Mouse (Mus musculus) forebrain, embryonic 12.5 days (tissue): ENCODE data around the gene Tdg. TPM values are rescaled to one million over a fixed set of nuclear protein-coding genes. Genes with fewer than 3 reads are reported as not detected.

Experiments used
- ATAC-seq: fragments of 200-750 bp; cut with Nextera tagmentation; 2 replicates; pipeline ENCODE4 v1.8.0; 2017; ENCODE audit warnings: moderate TSS enrichment; ENCODE audit not compliant: low FRiP score
- H3K27ac ChIP-seq: fragments of 300-500 bp; sonication (generic); 2 replicates; pipeline ENCODE4 v1.5.1; 2016; ENCODE audit warnings: mild to moderate bottlenecking
- H3K27me3 ChIP-seq: fragments of 300-500 bp; sonication (generic); 2 replicates; pipeline ENCODE4 v1.6.1; 2016; ENCODE audit warnings: mild to moderate bottlenecking
- H3K36me3 ChIP-seq: fragments of 300-500 bp; sonication (generic); replicated peaks from 2 replicates; pipeline ENCODE4 v1.6.1; 2016; ENCODE audit warnings: mild to moderate bottlenecking
- H3K4me1 ChIP-seq: fragments of 300-500 bp; sonication (generic); 2 replicates; pipeline ENCODE4 v1.6.1; 2016
- H3K4me2 ChIP-seq: fragments of 300-500 bp; sonication (generic); 2 replicates; pipeline ENCODE4 v1.6.1; 2016; ENCODE audit warnings: mild to moderate bottlenecking, moderate library complexity
- H3K4me3 ChIP-seq: fragments of 300-500 bp; sonication (generic); replicated peaks from 2 replicates; pipeline ENCODE4 v1.5.1; 2016; ENCODE audit warnings: mild to moderate bottlenecking
- H3K9ac ChIP-seq: fragments of 300-500 bp; sonication (generic); 2 replicates; pipeline ENCODE4 v1.6.1; 2016; ENCODE audit warnings: mild to moderate bottlenecking
- H3K9me3 ChIP-seq: fragments of 300-500 bp; sonication (generic); 2 replicates; pipeline ENCODE4 v1.6.1; 2016
- WGBS: fragments of 180-500 bp; shearing (Covaris S2); methylation state at CpG from one replicate; pipeline ENCODE4 v1.1.7; 2016; 5-methylcytosine and 5-hydroxymethylcytosine counted together
- polyA plus RNA-seq: library from polyadenylated mRNA; unstranded; fragments of >200 nt; fragmentation: Nextera tagmentation; extraction: Ambion mirVana; gene quantifications from 2 replicates; pipeline ENCODE4 v1.2.1, GENCODE M21; 2016

Tdg gene
- polyA plus RNA-seq, 1 experiment from 2014 or later = 295 TPM

DNA sequence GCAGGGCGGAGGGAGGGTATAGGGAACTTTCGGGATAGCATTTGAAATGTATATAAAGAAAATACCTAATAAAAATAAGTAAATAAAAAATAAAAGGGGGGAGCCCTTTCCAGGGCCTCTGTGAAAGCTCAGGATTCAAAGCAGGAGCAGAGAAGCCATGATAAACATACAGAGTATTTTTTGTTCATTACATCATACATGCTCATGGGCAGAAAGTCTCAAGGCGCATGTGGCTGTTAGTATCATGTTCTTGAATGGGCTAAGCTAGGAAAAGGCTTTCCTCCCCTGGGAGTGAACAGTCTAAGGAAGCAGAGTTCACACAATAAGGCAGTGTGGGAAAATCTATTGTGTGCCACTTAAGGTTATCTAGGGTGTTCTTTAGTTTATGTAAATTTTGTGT, 6.7 kb downstream of the Tdg start:
- no peak overlapping the region for H3K9ac ChIP-seq
- no peak overlapping the region for H3K4me3 ChIP-seq
- WGBS = 95% methylated on average over 3 of the region's 3 CpGs
- no peak overlapping the region for H3K4me2 ChIP-seq
- no peak for ATAC-seq
- H3K27ac ChIP-seq = no peak overlapping the region
- peaks cover 5% of the 10 kb centered on the region for H3K4me1 ChIP-seq
- peaks cover 77% of the 10 kb centered on the region for H3K36me3 ChIP-seq
- H3K9me3 ChIP-seq = no peaks in the 10 kb centered on the region
- H3K27me3 ChIP-seq = no peaks in the 10 kb centered on the region

DNA sequence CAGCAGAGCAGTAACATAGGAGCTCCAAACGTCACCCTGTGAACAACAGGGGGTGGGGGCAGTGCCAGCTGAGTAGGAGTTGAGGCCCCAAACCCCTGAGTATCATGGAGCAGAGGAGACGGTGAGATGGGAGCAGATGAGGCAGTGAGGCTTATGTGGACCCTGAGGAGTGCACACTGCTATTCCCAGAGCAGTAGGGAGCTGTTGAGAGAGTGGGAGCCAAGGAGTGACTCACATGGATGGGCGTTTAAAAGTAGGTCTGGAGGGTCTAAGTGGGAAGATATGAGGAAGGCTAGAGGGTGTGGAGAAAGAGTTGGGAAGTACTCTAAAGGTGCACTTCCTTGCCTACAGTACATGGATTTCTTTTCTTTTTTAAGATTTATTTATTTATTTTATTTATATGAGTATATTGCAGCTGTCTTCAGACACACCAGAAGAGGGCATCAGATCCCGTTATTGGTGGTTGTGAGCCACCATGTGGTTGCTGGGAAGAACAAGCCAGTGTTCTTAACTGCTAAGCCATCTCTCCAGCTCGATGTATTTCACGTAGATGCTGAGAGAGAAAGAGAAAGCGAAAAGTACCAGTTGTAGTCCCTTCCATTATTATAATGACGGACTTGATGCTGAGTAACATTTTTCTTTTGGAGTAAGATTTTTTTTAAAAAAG, 9.5 kb downstream of the Tdg start:
- no peak for ATAC-seq
- H3K9me3 ChIP-seq = no peaks in the 10 kb centered on the region
- no peaks in the 10 kb centered on the region for H3K27me3 ChIP-seq
- no peak overlapping the region for H3K4me2 ChIP-seq
- WGBS = 94% methylated on average over 8 of the region's 8 CpGs
- no peak overlapping the region for H3K9ac ChIP-seq
- H3K27ac ChIP-seq = no peak overlapping the region
- no peak overlapping the region for H3K4me3 ChIP-seq
- no peaks in the 10 kb centered on the region for H3K4me1 ChIP-seq
- peaks cover 81% of the 10 kb centered on the region for H3K36me3 ChIP-seq

DNA sequence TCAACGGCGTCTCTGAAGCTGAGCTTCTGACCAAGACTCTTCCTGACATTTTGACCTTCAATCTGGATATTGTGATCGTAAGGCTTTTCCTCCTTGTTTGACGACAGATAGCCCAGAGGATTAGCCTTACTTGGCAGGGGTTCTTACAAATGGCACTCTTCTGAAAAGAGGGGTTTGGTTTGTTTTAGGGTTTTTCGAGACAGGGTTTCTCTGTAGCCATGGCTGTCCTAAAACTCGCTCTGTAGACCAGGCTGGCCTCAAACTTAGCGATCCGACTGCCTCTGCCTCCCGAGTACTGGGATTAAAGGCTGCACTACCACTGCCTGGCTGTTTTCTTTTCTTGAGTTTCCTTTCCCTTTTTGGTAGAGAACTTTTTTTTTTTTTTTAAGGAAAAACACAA, 11.9 kb downstream of the Tdg start:
- no peaks in the 10 kb centered on the region for H3K27me3 ChIP-seq
- no peak overlapping the region for H3K4me2 ChIP-seq
- peaks cover 94% of the 10 kb centered on the region for H3K36me3 ChIP-seq
- 83% methylated on average over 9 of the region's 9 CpGs for WGBS
- no peak overlapping the region for H3K9ac ChIP-seq
- no peak for ATAC-seq
- no peaks in the 10 kb centered on the region for H3K9me3 ChIP-seq
- H3K4me1 ChIP-seq = no peaks in the 10 kb centered on the region
- no peak overlapping the region for H3K27ac ChIP-seq
- no peak overlapping the region for H3K4me3 ChIP-seq

DNA sequence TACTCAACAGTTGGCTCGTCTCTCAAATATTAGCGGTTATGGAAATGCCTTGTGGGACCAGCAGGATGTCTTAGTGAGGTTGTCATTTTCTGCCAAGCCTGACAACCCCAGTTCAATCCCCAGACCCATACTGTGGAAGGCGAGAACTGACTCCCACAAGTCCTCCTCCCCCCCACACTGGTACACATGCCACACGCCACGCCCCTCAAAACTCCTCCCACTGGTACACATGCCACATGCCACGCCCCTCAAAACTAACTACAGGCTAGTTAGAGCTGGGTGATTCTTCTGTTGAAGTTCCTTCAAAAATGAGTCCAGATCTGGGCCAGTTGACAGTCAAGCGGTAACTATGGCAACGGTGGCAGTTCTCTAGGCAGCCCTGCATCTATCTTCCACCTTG, 16.5 kb downstream of the Tdg start:
- Histone ChIP-seq H3K4me3 (no peak overlapping the region), H3K36me3 (peaks cover 78% of the 10 kb centered on the region), H3K4me2 (no peak overlapping the region), H3K4me1 (no peaks in the 10 kb centered on the region), H3K9ac (no peak overlapping the region), H3K27me3 (no peaks in the 10 kb centered on the region), H3K9me3 (no peaks in the 10 kb centered on the region), H3K27ac (no peak overlapping the region)
- 92% methylated on average over 8 of the region's 8 CpGs for WGBS
- ATAC-seq = no peak

DNA sequence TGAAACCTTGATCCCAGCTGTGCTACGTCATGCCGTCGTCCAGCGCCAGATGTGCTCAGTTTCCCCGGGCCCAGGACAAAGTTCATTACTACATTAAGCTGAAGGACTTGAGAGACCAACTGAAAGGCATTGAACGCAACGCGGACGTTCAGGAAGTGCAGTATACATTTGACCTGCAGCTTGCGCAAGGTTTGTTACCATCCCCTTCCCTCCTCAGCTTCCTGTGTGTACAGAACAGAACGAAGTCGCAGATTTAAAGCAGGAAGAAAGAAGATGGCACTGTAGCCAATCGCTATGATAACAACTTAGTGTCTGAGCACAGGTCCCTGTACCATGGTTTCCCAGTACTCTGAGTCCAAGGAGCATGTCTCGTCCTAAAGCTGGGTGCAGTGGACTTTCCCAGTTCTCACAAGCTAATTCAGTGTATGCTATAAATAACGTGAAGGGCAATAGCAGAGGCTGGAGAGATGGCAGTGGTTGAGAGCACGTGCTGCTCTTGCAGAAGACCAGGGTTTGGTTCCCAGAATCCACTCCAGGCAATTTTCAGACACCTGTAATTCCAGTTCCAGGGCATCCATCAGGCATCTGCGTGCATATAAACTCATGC, 17.7 kb downstream of the Tdg start:
- 95% methylated on average over 17 of the region's 17 CpGs for WGBS
- Histone ChIP-seq H3K9ac (no peak overlapping the region), H3K4me1 (no peaks in the 10 kb centered on the region), H3K36me3 (peaks cover 80% of the 10 kb centered on the region), H3K27ac (no peak overlapping the region), H3K4me2 (no peak overlapping the region), H3K4me3 (no peak overlapping the region), H3K9me3 (no peaks in the 10 kb centered on the region), H3K27me3 (no peaks in the 10 kb centered on the region)
- ATAC-seq = no peak

DNA sequence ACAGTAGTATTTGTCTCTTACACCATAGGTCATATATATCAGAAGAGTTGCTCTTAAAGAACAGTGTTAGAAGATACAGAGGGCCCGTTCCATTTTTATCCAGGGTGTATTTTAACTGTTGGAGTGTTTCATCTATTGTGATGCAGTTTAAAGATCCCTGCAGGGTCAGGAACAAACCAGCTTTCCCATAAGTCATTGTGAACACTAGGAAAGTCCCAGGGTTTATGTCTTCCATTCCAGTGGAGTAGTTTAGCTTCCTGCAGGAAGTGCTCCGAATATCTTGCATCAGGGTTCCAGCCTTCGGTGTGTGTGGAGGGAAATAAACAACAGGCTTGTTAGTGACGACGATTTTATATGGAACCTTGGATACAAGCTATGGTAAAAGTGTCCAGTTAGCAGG, 21.6 kb downstream of the Tdg start:
- Histone ChIP-seq H3K4me1 (no peaks in the 10 kb centered on the region), H3K27me3 (no peaks in the 10 kb centered on the region), H3K4me3 (no peak overlapping the region), H3K4me2 (no peak overlapping the region), H3K9me3 (no peaks in the 10 kb centered on the region), H3K27ac (no peak overlapping the region), H3K36me3 (peaks cover 42% of the 10 kb centered on the region), H3K9ac (no peak overlapping the region)
- ATAC-seq = no peak
- 93% methylated on average over 5 of the region's 5 CpGs for WGBS

DNA sequence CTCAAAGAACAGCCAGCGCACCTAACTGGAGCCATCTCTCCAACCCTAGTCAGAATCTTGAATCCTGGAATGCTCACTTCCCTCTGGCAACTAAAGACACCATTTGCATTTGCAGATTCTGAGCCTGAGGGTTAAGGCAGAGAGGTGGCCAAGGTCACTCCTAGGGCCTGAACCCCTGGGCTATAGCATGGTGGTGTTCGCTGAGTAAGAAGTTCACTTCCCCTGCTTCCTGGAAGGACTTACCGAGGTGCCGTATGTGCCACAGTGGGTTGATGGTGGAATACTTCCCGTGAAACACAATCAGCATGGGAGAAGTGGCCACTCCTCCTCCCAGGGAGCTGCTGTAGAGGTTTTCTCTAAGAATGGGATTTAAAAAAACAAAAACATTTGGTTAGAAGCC, 23.0 kb downstream of the Tdg start:
- 78% methylated on average over 5 of the region's 5 CpGs for WGBS
- peaks cover 29% of the 10 kb centered on the region for H3K36me3 ChIP-seq
- no peaks in the 10 kb centered on the region for H3K4me1 ChIP-seq
- no peaks in the 10 kb centered on the region for H3K9me3 ChIP-seq
- no peak overlapping the region for H3K4me2 ChIP-seq
- no peak overlapping the region for H3K4me3 ChIP-seq
- ATAC-seq = no peak
- H3K9ac ChIP-seq = no peak overlapping the region
- no peak overlapping the region for H3K27ac ChIP-seq
- H3K27me3 ChIP-seq = no peaks in the 10 kb centered on the region

DNA sequence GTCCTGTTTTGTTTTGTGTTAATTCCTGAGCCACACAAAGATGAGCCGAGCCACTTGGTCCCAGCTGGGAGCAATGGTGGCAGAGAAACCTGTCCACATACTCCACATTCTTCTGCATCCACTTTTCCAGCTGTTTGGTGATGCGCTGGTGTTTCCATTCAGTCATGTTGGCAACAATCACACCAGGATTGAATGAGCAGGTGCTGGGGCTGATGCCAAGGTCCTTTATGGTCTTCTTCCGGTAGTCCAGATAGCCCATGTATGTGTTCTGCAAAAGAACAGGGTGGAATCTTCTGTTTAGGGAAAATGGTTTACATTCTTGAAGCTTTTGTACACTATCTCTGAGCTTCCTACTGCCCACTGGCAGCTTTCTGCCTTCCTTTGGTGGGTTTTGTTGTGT, 25.0 kb downstream of the Tdg start:
- Histone ChIP-seq H3K27ac (no peak overlapping the region), H3K9ac (no peak overlapping the region), H3K4me2 (no peak overlapping the region), H3K36me3 (peaks cover 22% of the 10 kb centered on the region), H3K9me3 (no peaks in the 10 kb centered on the region), H3K4me3 (no peak overlapping the region), H3K27me3 (no peaks in the 10 kb centered on the region), H3K4me1 (no peaks in the 10 kb centered on the region)
- WGBS = 79% methylated on average over 3 of the region's 3 CpGs
- no peak for ATAC-seq

DNA sequence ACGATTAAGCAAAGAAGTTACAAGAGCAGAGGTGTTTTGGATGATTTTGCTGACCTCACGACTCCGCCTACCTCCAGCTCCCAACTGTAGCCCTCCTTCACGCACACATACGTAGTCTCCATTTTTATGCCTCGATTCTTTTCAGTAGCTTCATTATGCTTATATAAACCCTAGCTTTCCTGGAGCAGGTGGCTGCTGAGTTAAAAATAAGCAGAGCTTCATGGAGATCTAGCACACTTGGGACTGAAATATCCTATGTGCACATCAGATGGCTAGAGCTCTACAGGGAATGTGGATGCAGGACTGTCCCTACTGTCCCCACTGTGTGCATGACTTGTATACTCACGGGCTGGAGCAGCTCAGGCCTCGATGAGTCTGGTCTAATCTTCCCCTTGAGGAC, 32.2 kb downstream of the Tdg start:
- no peak overlapping the region for H3K9ac ChIP-seq
- no peak for ATAC-seq
- H3K4me3 ChIP-seq = no peak overlapping the region
- H3K4me2 ChIP-seq = no peak overlapping the region
- 89% methylated on average over 8 of the region's 8 CpGs for WGBS
- no peaks in the 10 kb centered on the region for H3K9me3 ChIP-seq
- no peaks in the 10 kb centered on the region for H3K36me3 ChIP-seq
- no peaks in the 10 kb centered on the region for H3K27me3 ChIP-seq
- H3K27ac ChIP-seq = no peak overlapping the region
- H3K4me1 ChIP-seq = peaks cover 6% of the 10 kb centered on the region; the same call in 1 of the 2 replicates

DNA sequence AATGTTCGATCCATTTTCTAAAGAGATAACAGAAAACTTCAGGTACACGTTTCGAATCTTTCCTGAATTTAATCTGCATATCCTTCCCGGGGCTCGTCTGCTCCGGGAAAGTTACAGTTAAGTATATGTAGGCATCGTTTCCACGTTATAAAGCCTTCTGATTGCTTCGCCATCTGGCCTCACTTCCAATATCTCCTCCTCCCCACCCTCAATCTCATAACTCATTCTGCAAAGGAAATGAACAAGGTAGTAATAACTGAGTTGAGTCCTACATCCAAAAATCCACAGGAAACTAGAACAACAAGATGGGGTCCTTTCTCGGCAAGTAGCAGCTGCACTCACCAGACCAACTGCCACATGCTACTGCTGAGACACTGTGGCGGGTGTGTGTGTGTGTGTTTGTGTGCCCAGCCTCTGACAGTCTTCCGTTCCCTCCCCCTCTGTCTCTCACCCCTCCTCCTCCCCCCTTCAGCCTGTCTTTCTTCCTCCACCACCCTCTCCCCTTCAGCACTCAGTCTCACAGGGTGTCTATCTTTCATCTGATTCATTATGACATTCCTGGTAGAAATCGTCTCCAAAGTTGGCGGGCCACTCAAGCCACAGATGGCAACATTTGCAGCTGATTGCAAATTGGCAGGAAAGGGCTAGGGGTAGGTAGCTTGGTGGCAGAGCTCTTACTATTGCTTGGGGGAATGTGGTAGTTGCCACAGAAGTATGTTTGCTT, 32.8 kb downstream of the Tdg start:
- no peaks in the 10 kb centered on the region for H3K36me3 ChIP-seq
- H3K9ac ChIP-seq = no peak overlapping the region
- H3K4me3 ChIP-seq = no peak overlapping the region
- peaks cover 6% of the 10 kb centered on the region; the same call in 1 of the 2 replicates for H3K4me1 ChIP-seq
- no peak for ATAC-seq
- H3K27ac ChIP-seq = no peak overlapping the region
- no peaks in the 10 kb centered on the region for H3K9me3 ChIP-seq
- no peak overlapping the region for H3K4me2 ChIP-seq
- 87% methylated on average over 14 of the region's 14 CpGs for WGBS
- no peaks in the 10 kb centered on the region for H3K27me3 ChIP-seq

DNA sequence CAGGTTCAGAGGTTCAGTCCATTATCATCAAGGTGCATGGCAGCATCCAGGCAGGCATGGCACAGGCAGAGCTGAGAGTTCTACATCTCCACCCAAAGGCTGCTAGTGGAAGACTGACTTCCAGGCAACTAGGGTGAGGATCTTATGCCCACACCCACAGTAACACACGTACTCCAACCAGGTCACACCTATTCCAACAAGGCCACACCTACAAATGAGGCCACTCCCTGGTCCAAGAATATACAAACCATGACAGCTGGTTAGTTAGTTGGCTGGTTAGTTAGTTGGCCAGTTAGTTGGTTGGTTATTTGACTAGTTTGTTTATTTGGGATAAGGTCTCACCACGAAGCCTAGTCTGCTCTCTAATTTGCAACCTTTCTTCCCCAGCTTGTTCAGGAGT, 33.7 kb downstream of the Tdg start:
- peaks cover 6% of the 10 kb centered on the region; the same call in 1 of the 2 replicates for H3K4me1 ChIP-seq

DNA sequence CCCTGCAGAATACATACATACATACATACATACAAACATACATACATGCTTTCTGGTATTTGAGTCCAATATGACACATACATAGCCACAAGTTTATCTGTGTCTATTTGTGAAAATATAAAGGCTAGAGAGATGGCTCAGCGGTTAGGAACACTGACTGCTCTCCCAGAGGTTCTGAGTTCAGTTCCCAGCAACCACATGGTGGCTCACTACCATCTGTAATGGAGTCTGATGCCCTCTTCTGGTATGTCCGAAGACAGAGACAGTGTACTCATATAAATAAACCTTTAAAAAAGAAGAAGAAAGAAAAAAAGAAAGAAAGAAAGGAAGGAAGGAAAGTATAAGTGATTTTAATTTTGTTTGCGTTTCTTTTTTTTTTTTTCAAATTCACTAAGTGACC, 36.3 kb downstream of the Tdg start:
- Histone ChIP-seq H3K4me3 (no peak overlapping the region), H3K9me3 (no peaks in the 10 kb centered on the region), H3K9ac (no peak overlapping the region), H3K4me1 (peaks cover 6% of the 10 kb centered on the region; the same call in 1 of the 2 replicates), H3K27ac (no peak overlapping the region), H3K27me3 (no peaks in the 10 kb centered on the region), H3K4me2 (no peak overlapping the region), H3K36me3 (no peaks in the 10 kb centered on the region)
- no peak for ATAC-seq
- 56% methylated on average over 3 of the region's 3 CpGs for WGBS

More for the DNA sequence above, 33.7 kb downstream of the Tdg start:
- Histone ChIP-seq H3K4me3 (no peak overlapping the region), H3K9ac (no peak overlapping the region), H3K9me3 (no peaks in the 10 kb centered on the region), H3K27ac (no peak overlapping the region), H3K27me3 (no peaks in the 10 kb centered on the region), H3K4me2 (no peak overlapping the region), H3K36me3 (no peaks in the 10 kb centered on the region)
- 88% methylated on average over 2 of the region's 2 CpGs for WGBS
- no peak for ATAC-seq
